Comparison of ENCODE assay signal across 14 mouse cellular contexts in genomic region chr10:119204334-119204946, GRCm38 (mm10). TPM values are rescaled to one million over a fixed set of nuclear protein-coding genes. Genes with fewer than 3 reads are reported as not detected.
A peak's percentile ranks its signal among the peaks of the same experiment; 100 is the strongest.
DNase-seq lines count a peak whose midpoint lies in the region; ATAC-seq lines count a peak whose summit lies in the region.
"Had no signal": no experiment of that assay in that cellular context is flagged by ENCODE, and none has a peak within 500 bp of the region (broad histone marks: within the 10 kb centered on the region; RNA-seq: fewer than 3 reads in every experiment).

No protein-coding gene starts in this region.

- peak; percentile 37 for DNase-seq in adrenal gland, postnatal 10 days
- DNase-seq in adrenal gland, adult 18-20 months (ENCODE audit: low spot score in 2 of 2) = no peak
- peak; percentile 28 for DNase-seq in midbrain, embryonic 14.5 days
- DNase-seq in midbrain, embryonic 10.5 days (ENCODE audit: low spot score) = no peak
- DNase-seq in frontal cortex, postnatal 10 days (ENCODE audit: low spot score in 2 of 2) = no peak
- no peak for DNase-seq in frontal cortex, adult 2 months (ENCODE audit: extremely low spot score in 1 of 2, low spot score in 1 of 2)
- no peak for DNase-seq in embryo, embryonic 10.5 days (ENCODE audit: low spot score)
- DNase-seq: layer of hippocampus, adult 9-11 months; left cerebral cortex, postnatal 4 days; lung, adult 18-20 months had no signal

- no peak overlapping the region for H3K4me2 ChIP-seq in midbrain, embryonic 14.5 days (ENCODE audit: low read length)
- H3K4me2 ChIP-seq: midbrain, embryonic 12.5 days had no signal

- no peaks in the 10 kb centered on the region for H3K9me3 ChIP-seq in midbrain, embryonic 14.5 days (ENCODE audit: control insufficient read depth, low read length)
- no peaks in the 10 kb centered on the region for H3K9me3 ChIP-seq in midbrain, embryonic 10.5 days (replicated peaks)
- H3K9me3 ChIP-seq: hindbrain, embryonic 10.5 days; midbrain, embryonic 12.5 days had no signal

- H3K36me3 ChIP-seq in midbrain, embryonic 14.5 days (ENCODE audit: control insufficient read depth, insufficient read depth, low read length) = peaks cover 76% of the 10 kb centered on the region
- H3K36me3 ChIP-seq in midbrain, embryonic 10.5 days = peaks cover 100% of the 10 kb centered on the region

- no peak for ATAC-seq in midbrain, embryonic 14.5 days (ENCODE audit: low FRiP score, low TSS enrichment)
- ATAC-seq in megakaryocyte progenitor cell, adult 5-6 weeks (replicated peaks; ENCODE audit: poor library complexity) = peak; percentile 73

- no peak overlapping the region for H3K4me3 ChIP-seq in midbrain, embryonic 14.5 days (replicated peaks; ENCODE audit: low read depth, low read length)
- H3K4me3 ChIP-seq in midbrain, embryonic 10.5 days = no peak overlapping the region
- H3K4me3 ChIP-seq: erythroblast, embryonic 14.5 days; hindbrain, embryonic 10.5 days; midbrain, embryonic 12.5 days had no signal

- H3K9ac ChIP-seq in midbrain, embryonic 14.5 days (replicated peaks; ENCODE audit: low read length) = no peak overlapping the region
- H3K9ac ChIP-seq: midbrain, embryonic 12.5 days had no signal

- no peak overlapping the region for H3K27ac ChIP-seq in midbrain, embryonic 14.5 days (replicated peaks; ENCODE audit: low read depth, low read length)
- no peak overlapping the region for H3K27ac ChIP-seq in midbrain, embryonic 10.5 days (replicated peaks)
- H3K27ac ChIP-seq: hindbrain, embryonic 10.5 days; midbrain, embryonic 12.5 days had no signal

- H3K4me1 ChIP-seq in midbrain, embryonic 14.5 days (ENCODE audit: control insufficient read depth, insufficient read depth, low read length) = no peaks in the 10 kb centered on the region
- H3K4me1 ChIP-seq in midbrain, embryonic 10.5 days = no peaks in the 10 kb centered on the region
- H3K4me1 ChIP-seq: hindbrain, embryonic 10.5 days; midbrain, embryonic 12.5 days had no signal

- 83% methylated on average over 12 of the region's 12 CpGs for WGBS in midbrain, embryonic 14.5 days
- WGBS in midbrain, embryonic 10.5 days = 86% methylated on average over 12 of the region's 12 CpGs

- H3K27me3 ChIP-seq in midbrain, embryonic 14.5 days (ENCODE audit: control insufficient read depth, insufficient read depth, low read length) = no peaks in the 10 kb centered on the region
- no peaks in the 10 kb centered on the region for H3K27me3 ChIP-seq in midbrain, embryonic 10.5 days (ENCODE audit: low read depth, poor library complexity, severe bottlenecking)
- H3K27me3 ChIP-seq: midbrain, embryonic 12.5 days had no signal

RNA-seq across cellular contexts. Expression of gene Cand1, which starts 35.4 kb away (rescaled TPM):
- 10 to 100 TPM; 85.6 to 93.5 TPM for total RNA-seq in adrenal gland, postnatal 10 days (2021)
- 100 to 1,000 TPM in 1 of 2 experiments, 10 to 100 TPM in 1; 90.2 to 113 TPM for total RNA-seq in adrenal gland, adult 18-20 months (2021)
- 45.2 and 79.8 TPM in 2 replicates for polyA plus RNA-seq in midbrain, embryonic 14.5 days (2014; fragmentation: Nextera tagmentation; extraction: Ambion mirVana)
- polyA plus RNA-seq in midbrain, embryonic 10.5 days (2016; fragmentation: Nextera tagmentation; extraction: Ambion mirVana) = 92.6 and 93.3 TPM in 2 replicates
- 74.5 and 87.6 TPM in 2 replicates for total RNA-seq in megakaryocyte progenitor cell, adult 5-6 weeks (2015)
- 39.0 and 45.9 TPM in 2 replicates for total RNA-seq in megakaryocyte progenitor cell, adult 5-6 weeks (2017)
- 32.6 and 37.0 TPM in 2 replicates for polyA plus RNA-seq in frontal cortex, adult 2 months (2012; rRNA removed)

Comparison
In these comparisons a context has a peak if more than half of its experiments do, and no peak if none do; other contexts are left out.
1. DNase-seq: peak in adrenal gland, postnatal 10 days (single experiment) and midbrain, embryonic 14.5 days (single experiment); none in adrenal gland, adult 18-20 months (0 of 2), midbrain, embryonic 10.5 days (single experiment), frontal cortex, postnatal 10 days (0 of 2), frontal cortex, adult 2 months (0 of 2) and embryo, embryonic 10.5 days (single experiment).